Comparison of ENCODE assay signal across 9 mouse cellular contexts in genomic region chr8:120807719-120808118, GRCm38 (mm10).
DNase-seq lines count a peak whose midpoint lies in the region; ATAC-seq and TF ChIP-seq lines count a peak whose summit lies in the region.
"Had no signal": no experiment of that assay in that cellular context is flagged by ENCODE, and none has a peak within 500 bp of the region (broad histone marks: within the 10 kb centered on the region; RNA-seq: fewer than 3 reads in every experiment).

No protein-coding gene starts in this region.

- H3K27ac ChIP-seq in liver, adult 2 months (replicated peaks; ENCODE audit: insufficient read depth, low read depth, low read length): no peak overlapping the region
- no peak overlapping the region for H3K27ac ChIP-seq in liver, embryonic 11.5 days (ENCODE audit: low read depth, low read length)
- peak overlapping the region; percentile 52; the same call in 1 of the 2 replicates for H3K27ac ChIP-seq in lung, postnatal 0 days (ENCODE audit: low read length)
- H3K27ac ChIP-seq: limb, embryonic 12.5 days had no signal

- no peak for ATAC-seq in liver, embryonic 11.5 days (replicated peaks; ENCODE audit: low FRiP score)
- no peak for ATAC-seq in lung, postnatal 0 days

- H3K9me3 ChIP-seq in liver, embryonic 11.5 days (ENCODE audit: control insufficient read depth, low read length): no peaks in the 10 kb centered on the region
- H3K9me3 ChIP-seq in lung, postnatal 0 days (ENCODE audit: low read length): no peaks in the 10 kb centered on the region
- H3K9me3 ChIP-seq: limb, embryonic 12.5 days had no signal

- intact Hi-C loops in gastrocnemius, postnatal 36 days (cut with DNase I): no loop called here

- no peak for TF ChIP-seq EP300 in lung, postnatal 0 days (IDR thresholded peaks at IDR 0.05)

- DNase-seq in liver, adult 2 months (ENCODE audit: extremely low read depth, low read depth, low spot score): no peak
- DNase-seq in liver, embryonic 11.5 days (ENCODE audit: low spot score): no peak
- peak; percentile 82 for DNase-seq in ES-CJ7 (ENCODE audit: low read depth, low spot score)
- DNase-seq in brain, embryonic 14.5 days (ENCODE audit: low read depth): no peak
- peak; percentile 60 for DNase-seq in lung, postnatal 0 days (ENCODE audit: low spot score)
- no peak for DNase-seq in cerebellum, adult 9-10 months
- DNase-seq in gastrocnemius, postnatal 36 days: no peak
- DNase-seq in frontal cortex, postnatal 25 days (ENCODE audit: low spot score in 2 of 2): no peak

- H3K36me3 ChIP-seq in liver, adult 2 months (ENCODE audit: control insufficient read depth, insufficient read depth, low read length): no peaks in the 10 kb centered on the region
- H3K36me3 ChIP-seq in liver, embryonic 11.5 days (ENCODE audit: control insufficient read depth, insufficient read depth, low read length): no peaks in the 10 kb centered on the region
- H3K36me3 ChIP-seq in lung, postnatal 0 days (ENCODE audit: insufficient read depth, low read length): no peaks in the 10 kb centered on the region
- H3K36me3 ChIP-seq: limb, embryonic 12.5 days had no signal

- H3K4me1 ChIP-seq in liver, adult 2 months (ENCODE audit: control insufficient read depth, insufficient read depth, low read length): no peaks in the 10 kb centered on the region
- H3K4me1 ChIP-seq in liver, embryonic 11.5 days (replicated peaks; ENCODE audit: control insufficient read depth, insufficient read depth, low read length): 0 out of 2 replicates have a peak, but pooled peaks cover 5% of the 10 kb centered on the region
- no peaks in the 10 kb centered on the region for H3K4me1 ChIP-seq in lung, postnatal 0 days (ENCODE audit: insufficient read depth, low read depth, low read length)

- no peak overlapping the region for H3K4me3 ChIP-seq in liver, adult 2 months (ENCODE audit: insufficient read depth, low read depth, low read length)
- no peak overlapping the region for H3K4me3 ChIP-seq in liver, embryonic 11.5 days (ENCODE audit: low read depth, low read length)
- no peak overlapping the region for H3K4me3 ChIP-seq in lung, postnatal 0 days (ENCODE audit: low read depth, low read length)
- H3K4me3 ChIP-seq: limb, embryonic 12.5 days had no signal

- TF ChIP-seq CTCF in liver, adult 2 months (IDR thresholded peaks at IDR 0.05; ENCODE audit: low read depth, low read length): peak; percentile 22; the same call in 1 of the 2 replicates
- TF ChIP-seq CTCF in brain, embryonic 14.5 days (IDR thresholded peaks at IDR 0.05; ENCODE audit: borderline replicate concordance, extremely low read depth, insufficient read depth, insufficient read length): peak; percentile 47; the same call in 1 of the 2 replicates
- TF ChIP-seq CTCF in lung, postnatal 0 days (IDR thresholded peaks at IDR 0.05): peak; percentile 72

- H3K79me2 ChIP-seq in liver, adult 2 months (ENCODE audit: control insufficient read depth, insufficient read depth, low read length): no peaks in the 10 kb centered on the region

- H3K9ac ChIP-seq in liver, adult 2 months (ENCODE audit: low read depth, low read length): no peak overlapping the region
- no peak overlapping the region for H3K9ac ChIP-seq in liver, embryonic 11.5 days (ENCODE audit: low read depth, low read length)
- H3K9ac ChIP-seq in lung, postnatal 0 days (replicated peaks; ENCODE audit: low read depth): no peak overlapping the region
- H3K9ac ChIP-seq: limb, embryonic 12.5 days had no signal

- no peak for TF ChIP-seq POLR2A in liver, adult 2 months (IDR thresholded peaks at IDR 0.05; ENCODE audit: extremely low read depth, insufficient read depth, low read length)
- TF ChIP-seq POLR2A in brain, embryonic 14.5 days (IDR thresholded peaks at IDR 0.05; ENCODE audit: borderline replicate concordance, extremely low read depth, insufficient read depth, insufficient read length, poor library complexity, severe bottlenecking): no peak

- WGBS in liver, adult 2 months: 64% methylated on average over 6 of the region's 6 CpGs
- 38% methylated on average over 6 of the region's 6 CpGs for WGBS in liver, embryonic 11.5 days
- WGBS in lung, postnatal 0 days: 37% methylated on average over 6 of the region's 6 CpGs

- H3K27me3 ChIP-seq in liver, adult 2 months (ENCODE audit: control insufficient read depth, insufficient read depth, low read length): no peaks in the 10 kb centered on the region
- peaks cover 4% of the 10 kb centered on the region; the same call in 1 of the 2 replicates for H3K27me3 ChIP-seq in liver, embryonic 11.5 days (replicated peaks; ENCODE audit: control insufficient read depth, insufficient read depth, low read length)
- H3K27me3 ChIP-seq in lung, postnatal 0 days (replicated peaks; ENCODE audit: insufficient read depth, low read length): no peaks in the 10 kb centered on the region

- no peak overlapping the region for H3K4me2 ChIP-seq in liver, embryonic 11.5 days
- H3K4me2 ChIP-seq in lung, postnatal 0 days (replicated peaks; ENCODE audit: low read depth, low read length): no peak overlapping the region
- H3K4me2 ChIP-seq: limb, embryonic 12.5 days had no signal

Comparison
In these comparisons a context has a peak if more than half of its experiments do, and no peak if none do; other contexts are left out.
1. DNase-seq: peak in ES-CJ7 (single experiment) and lung, postnatal 0 days (single experiment); none in liver, adult 2 months (single experiment), liver, embryonic 11.5 days (single experiment), brain, embryonic 14.5 days (single experiment), cerebellum, adult 9-10 months (single experiment), gastrocnemius, postnatal 36 days (0 of 2) and frontal cortex, postnatal 25 days (0 of 2).
2. CTCF ChIP-seq: peak in every context shown above with its lines; median percentile 72 in lung, postnatal 0 days; 47 in brain, embryonic 14.5 days; 22 in liver, adult 2 months.